Mouse (Mus musculus) intestine, embryonic 14.5 days (tissue): Measurements from ENCODE around the gene Gsk3b. TPM values are rescaled to one million over a fixed set of nuclear protein-coding genes. Genes with fewer than 3 reads are reported as not detected.

ENCODE experiments used
- ATAC-seq: fragments of 200-750 bp; cut with Nextera tagmentation; replicated peaks from 2 replicates; pipeline ENCODE4 v1.8.0; 2017; ENCODE audit warnings: low read depth, moderate number of reproducible peaks, moderate TSS enrichment, moderate library complexity; ENCODE audit not compliant: low FRiP score, low TSS enrichment
- DNase-seq: peaks from one replicate; pipeline ENCODE4 v3.0.0-alpha.2; 2018; ENCODE audit warnings: low spot score
- H3K27ac ChIP-seq: fragments of 300-500 bp; sonication (generic); 2 replicates; pipeline ENCODE4 v1.5.1; 2014; ENCODE audit warnings: low read depth, mild to moderate bottlenecking, control low read depth
- H3K27me3 ChIP-seq: fragments of 300-500 bp; sonication (generic); replicated peaks from 2 replicates; pipeline ENCODE4 v1.6.1; 2014; ENCODE audit warnings: low read length, control low read depth; ENCODE audit not compliant: control insufficient read depth, insufficient read depth
- H3K36me3 ChIP-seq: fragments of 300-500 bp; sonication (generic); 2 replicates; pipeline ENCODE4 v1.6.1; 2014; ENCODE audit warnings: low read length, control low read depth; ENCODE audit not compliant: control insufficient read depth, insufficient read depth
- H3K4me1 ChIP-seq: fragments of 300-500 bp; sonication (generic); replicated peaks from 2 replicates; pipeline ENCODE4 v1.6.1; 2014; ENCODE audit warnings: low read length, control low read depth, mixed read lengths; ENCODE audit not compliant: control insufficient read depth, insufficient read depth
- H3K4me2 ChIP-seq: fragments of 300-500 bp; sonication (generic); 2 replicates; pipeline ENCODE4 v1.6.1; 2014; ENCODE audit warnings: low read length
- H3K4me3 ChIP-seq: fragments of 300-500 bp; sonication (generic); 2 replicates; pipeline ENCODE4 v1.5.1; 2014; ENCODE audit warnings: low read depth, low read length, control low read depth, mixed read lengths
- H3K9ac ChIP-seq: fragments of 300-500 bp; sonication (generic); 2 replicates; pipeline ENCODE4 v1.6.1; 2014; ENCODE audit warnings: mild to moderate bottlenecking, low read length
- H3K9me3 ChIP-seq: fragments of 300-500 bp; sonication (generic); 2 replicates; pipeline ENCODE4 v1.6.1; 2016; ENCODE audit warnings: low read length, control low read depth; ENCODE audit not compliant: control insufficient read depth
- WGBS: fragments of 180-500 bp; shearing (Covaris S2); extraction: QIAGEN DNeasy Blood & Tissue Kit; methylation state at CpG from one replicate; pipeline ENCODE4 v1.1.7; 2014; 5-methylcytosine and 5-hydroxymethylcytosine counted together
- polyA plus RNA-seq: library from polyadenylated mRNA; unstranded; fragments of >200 nt; fragmentation: Nextera tagmentation; extraction: Ambion mirVana; gene quantifications from 2 replicates; pipeline ENCODE4 v1.2.1, GENCODE M21; 2014

The Gsk3b gene
- polyA plus RNA-seq, 1 experiment from 2014 or later: 63.9 TPM

- ATAC-seq (no peak), DNase-seq (no peak)
- Histone ChIP-seq H3K4me1 (no peaks in the 10 kb centered on the region), H3K27ac (no peak overlapping the region), H3K36me3 (peaks cover 45% of the 10 kb centered on the region), H3K9me3 (no peaks in the 10 kb centered on the region), H3K9ac (no peak overlapping the region), H3K4me3 (no peak overlapping the region), H3K27me3 (no peaks in the 10 kb centered on the region), H3K4me2 (no peak overlapping the region)
- 78% methylated on average over 5 of the region's 5 CpGs for WGBS
Measured at GRCm38 (mm10) chr16:38239729-38240128, 150.9 kb downstream of the Gsk3b start.

GRCm38 (mm10) chr16:38240167-38240566 is 151.4 kb downstream of the Gsk3b start:
- WGBS: 97% methylated on average over 10 of the region's 10 CpGs
- ATAC-seq: no peak

GRCm38 (mm10) chr16:38244111-38244510 is 155.3 kb downstream of the Gsk3b start:
- WGBS: 89% methylated on average over 6 of the region's 6 CpGs
- peaks cover 34% of the 10 kb centered on the region for H3K36me3 ChIP-seq
- H3K27ac ChIP-seq: no peak overlapping the region
- H3K9me3 ChIP-seq: no peaks in the 10 kb centered on the region
- no peaks in the 10 kb centered on the region; the same call in 1 of the 2 replicates for H3K4me1 ChIP-seq
- H3K27me3 ChIP-seq: no peaks in the 10 kb centered on the region
- no peak overlapping the region for H3K4me2 ChIP-seq
- no peak for DNase-seq
- no peak overlapping the region for H3K9ac ChIP-seq
- H3K4me3 ChIP-seq: no peak overlapping the region
- no peak for ATAC-seq

More at GRCm38 (mm10) chr16:38240167-38240566, 151.4 kb downstream of the Gsk3b start:
- H3K9ac ChIP-seq: no peak overlapping the region
- no peak for DNase-seq
- H3K4me2 ChIP-seq: no peak overlapping the region
- H3K4me1 ChIP-seq: no peaks in the 10 kb centered on the region
- H3K9me3 ChIP-seq: no peaks in the 10 kb centered on the region
- H3K36me3 ChIP-seq: peaks cover 47% of the 10 kb centered on the region
- no peak overlapping the region for H3K27ac ChIP-seq
- H3K27me3 ChIP-seq: no peaks in the 10 kb centered on the region
- H3K4me3 ChIP-seq: no peak overlapping the region

GRCm38 (mm10) chr16:38245379-38245778 is 156.6 kb downstream of the Gsk3b start:
- no peak overlapping the region for H3K4me2 ChIP-seq
- H3K9ac ChIP-seq: no peak overlapping the region
- 66% methylated on average over 2 of the region's 2 CpGs for WGBS
- H3K4me1 ChIP-seq: no peaks in the 10 kb centered on the region; the same call in 1 of the 2 replicates
- H3K27me3 ChIP-seq: no peaks in the 10 kb centered on the region
- no peak overlapping the region for H3K27ac ChIP-seq
- no peak overlapping the region for H3K4me3 ChIP-seq
- H3K36me3 ChIP-seq: peaks cover 30% of the 10 kb centered on the region
- no peak for DNase-seq
- no peak for ATAC-seq
- H3K9me3 ChIP-seq: no peaks in the 10 kb centered on the region

GRCm38 (mm10) chr16:38245849-38246585 is 157.2 kb downstream of the Gsk3b start:
- Histone ChIP-seq H3K4me1 (no peaks in the 10 kb centered on the region; the same call in 1 of the 2 replicates), H3K4me2 (no peak overlapping the region), H3K9ac (no peak overlapping the region), H3K9me3 (no peaks in the 10 kb centered on the region), H3K27me3 (no peaks in the 10 kb centered on the region), H3K27ac (no peak overlapping the region), H3K4me3 (no peak overlapping the region), H3K36me3 (peaks cover 24% of the 10 kb centered on the region)
- 78% methylated on average over 5 of the region's 5 CpGs for WGBS
- no peak for ATAC-seq
- no peak for DNase-seq

- ATAC-seq (no peak), DNase-seq (no peak)
- no peak overlapping the region for H3K4me3 ChIP-seq
- no peak overlapping the region for H3K9ac ChIP-seq
- H3K9me3 ChIP-seq: no peaks in the 10 kb centered on the region
- no peaks in the 10 kb centered on the region; the same call in 1 of the 2 replicates for H3K4me1 ChIP-seq
- no peaks in the 10 kb centered on the region for H3K27me3 ChIP-seq
- no peak overlapping the region for H3K27ac ChIP-seq
- 40% methylated on average over 13 of the region's 13 CpGs for WGBS
- H3K4me2 ChIP-seq: no peak overlapping the region
- peaks cover 12% of the 10 kb centered on the region; the same call in 1 of the 2 replicates for H3K36me3 ChIP-seq
Measured at GRCm38 (mm10) chr16:38248331-38248961, 159.6 kb downstream of the Gsk3b start.

GRCm38 (mm10) chr16:38250467-38250866 is 161.7 kb downstream of the Gsk3b start:
- ATAC-seq: no peak
- H3K36me3 ChIP-seq: no peaks in the 10 kb centered on the region
- no peaks in the 10 kb centered on the region; the same call in 1 of the 2 replicates for H3K4me1 ChIP-seq
- H3K4me3 ChIP-seq: no peak overlapping the region
- DNase-seq: no peak
- no peak overlapping the region for H3K9ac ChIP-seq
- 93% methylated on average over 6 of the region's 6 CpGs for WGBS
- H3K9me3 ChIP-seq: no peaks in the 10 kb centered on the region
- no peak overlapping the region for H3K27ac ChIP-seq
- no peak overlapping the region for H3K4me2 ChIP-seq
- no peaks in the 10 kb centered on the region for H3K27me3 ChIP-seq

- Histone ChIP-seq H3K27me3 (no peaks in the 10 kb centered on the region), H3K27ac (no peak overlapping the region), H3K36me3 (no peaks in the 10 kb centered on the region), H3K9ac (no peak overlapping the region), H3K4me2 (no peak overlapping the region), H3K9me3 (no peaks in the 10 kb centered on the region), H3K4me3 (no peak overlapping the region), H3K4me1 (no peaks in the 10 kb centered on the region)
- DNase-seq (no peak), ATAC-seq (no peak)
- WGBS: 82% methylated on average over 14 of the region's 14 CpGs
Measured at GRCm38 (mm10) chr16:38254001-38254400, 165.2 kb downstream of the Gsk3b start.
